Mouse (Mus musculus) pancreas, adult 10 weeks (tissue): ENCODE measurements around the gene Hhex. TPM values are rescaled to one million over a fixed set of nuclear protein-coding genes. Genes with fewer than 3 reads are reported as not detected.

ENCODE experiments used
- polyA plus RNA-seq: library from polyadenylated mRNA; stranded (reverse); fragments of 350-450 nt; fragmentation: Illumina TruSeq; extraction: RNeasy Lipid Tissue Mini Kit (QIAGEN cat#74804); gene quantifications from one replicate; pipeline ENCODE4 v1.2.3, GENCODE M21; 2015; ENCODE audit warnings: low read depth, low replicate concordance; ENCODE audit not compliant: insufficient read depth

Gene Hhex
- 11.9 TPM for polyA plus RNA-seq

DNA sequence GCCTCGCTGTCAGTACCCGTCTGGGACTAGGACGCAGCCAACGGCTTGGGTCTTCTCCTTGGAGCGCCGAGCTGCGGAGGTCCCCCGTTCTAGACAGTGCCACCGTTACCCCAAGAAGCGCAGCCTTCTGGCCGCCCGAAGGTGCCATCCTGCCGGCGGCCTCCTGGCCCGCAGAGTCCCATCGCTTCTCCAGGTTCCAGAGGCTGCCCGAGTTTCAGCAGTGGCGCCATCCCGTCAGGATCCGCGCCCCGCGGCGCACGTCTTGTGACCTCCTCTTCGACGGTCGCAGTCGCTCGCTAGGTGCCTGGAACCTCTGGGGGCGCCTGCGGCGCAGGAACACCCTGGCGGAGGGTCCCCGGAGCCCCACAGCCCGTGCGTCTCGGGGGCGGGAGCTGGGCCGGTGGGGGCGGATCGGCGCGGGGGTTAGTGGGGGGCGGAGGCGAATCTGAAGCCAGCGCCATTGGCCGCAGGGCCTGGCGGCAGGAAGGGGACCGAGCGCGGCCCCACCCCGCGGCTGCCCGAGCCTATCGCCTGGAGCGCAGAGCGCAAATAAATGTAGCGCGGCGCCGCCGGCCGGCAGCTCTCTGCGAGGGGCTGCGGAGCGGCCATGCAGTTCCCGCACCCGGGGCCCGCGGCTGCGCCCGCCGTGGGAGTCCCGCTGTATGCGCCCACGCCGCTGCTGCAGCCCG, at the start of gene Hhex:
Gene Hhex, plus strand, starts transcription at position 548 of the 689 bp plus-strand sequence.

Other genes starting within 250 kb of the Hhex start
- 26.5 TPM for gene March5, start 227.3 kb upstream of the Hhex start, polyA plus RNA-seq
- gene Cpeb3, start 226.2 kb upstream of the Hhex start, polyA plus RNA-seq, result 2.7 TPM
- gene Ide, start 97.0 kb upstream of the Hhex start, polyA plus RNA-seq, result 6.1 TPM
- gene Kif11, start 58.4 kb upstream of the Hhex start, polyA plus RNA-seq, result 0.17 TPM
- gene Exoc6, start 115.6 kb downstream of the Hhex start, polyA plus RNA-seq, result 3.6 TPM